Mouse (Mus musculus) retina, postnatal 7 days (tissue): ENCODE data around the gene Ncor1.
A peak's percentile ranks its signal among the peaks of the same experiment; 100 is the strongest.
"Not testable (repeated sequence)": the region's sequence is repeated elsewhere in the genome, so short reads cannot be mapped to it uniquely, and the experiment has no call there.

Experiments used
- DNase-seq: peaks from one replicate; pipeline ENCODE4 v3.0.0-alpha.2; 2012; ENCODE audit warnings: low read depth, low spot score

The Ncor1 gene

GRCm38 (mm10) chr11:62366879-62367278 lies 91.5 kb downstream of the Ncor1 start:
- DNase-seq = no peak

- no peak for DNase-seq
Observed at GRCm38 (mm10) chr11:62355216-62355615, 103.1 kb downstream of the Ncor1 start.

- DNase-seq = no peak
Observed at GRCm38 (mm10) chr11:62351948-62352347, 106.4 kb downstream of the Ncor1 start.

- no peak for DNase-seq
Observed at GRCm38 (mm10) chr11:62343002-62343401, 115.3 kb downstream of the Ncor1 start.

GRCm38 (mm10) chr11:62332228-62332627 lies 126.1 kb downstream of the Ncor1 start:
- no peak for DNase-seq

GRCm38 (mm10) chr11:62331141-62331540 lies 127.2 kb downstream of the Ncor1 start:
- DNase-seq = no peak

- no peak for DNase-seq
Observed at GRCm38 (mm10) chr11:62323659-62324058, 134.7 kb downstream of the Ncor1 start.

- DNase-seq = no peak
Observed at GRCm38 (mm10) chr11:62320097-62320496, 138.2 kb downstream of the Ncor1 start.

GRCm38 (mm10) chr11:62317746-62318145 lies 140.6 kb downstream of the Ncor1 start:
- DNase-seq = no peak

- DNase-seq = no peak
Observed at GRCm38 (mm10) chr11:62314984-62315383, 143.4 kb downstream of the Ncor1 start.

- no peak for DNase-seq
Observed at GRCm38 (mm10) chr11:62309296-62309695, 149.0 kb downstream of the Ncor1 start.

- DNase-seq = no peak
Observed at GRCm38 (mm10) chr11:62305866-62306265, 152.5 kb downstream of the Ncor1 start.

- DNase-seq = no peak
Observed at GRCm38 (mm10) chr11:62298883-62299282, 159.5 kb downstream of the Ncor1 start.

- DNase-seq = no peak
Observed at GRCm38 (mm10) chr11:62294121-62294520, 164.2 kb downstream of the Ncor1 start.

GRCm38 (mm10) chr11:62287700-62288099 lies 170.6 kb downstream of the Ncor1 start:
- no peak for DNase-seq

GRCm38 (mm10) chr11:62285020-62285419 lies 173.3 kb downstream of the Ncor1 start:
- DNase-seq = no peak

- not testable (repeated sequence) for DNase-seq
Observed at GRCm38 (mm10) chr11:62284020-62284419, 174.3 kb downstream of the Ncor1 start.

GRCm38 (mm10) chr11:62281601-62281997 lies 176.7 kb downstream of the Ncor1 start:
- no peak for DNase-seq

GRCm38 (mm10) chr11:62280675-62281600 lies 177.4 kb downstream of the Ncor1 start, which contains the start of the genes Zswim7 and Ttc19:
Gene Zswim7 (minus strand): TSS chr11:62281375.
Gene Ttc19 (plus strand): TSS chr11:62281473.
- DNase-seq = peak; percentile 93

GRCm38 (mm10) chr11:62278027-62278426 lies 180.3 kb downstream of the Ncor1 start:
- DNase-seq = peak; percentile 49

- no peak for DNase-seq
Observed at GRCm38 (mm10) chr11:62277086-62277485, 181.3 kb downstream of the Ncor1 start.

GRCm38 (mm10) chr11:62270851-62271250 lies 187.5 kb downstream of the Ncor1 start:
- no peak for DNase-seq

- no peak for DNase-seq
Observed at GRCm38 (mm10) chr11:62269097-62269496, 189.2 kb downstream of the Ncor1 start.
